Mouse (Mus musculus) kidney, adult 9 months (tissue): ENCODE results near the gene Rftn1.
"Not testable (repeated sequence)": the region's sequence is repeated elsewhere in the genome, so short reads cannot be mapped to it uniquely, and the experiment has no call there.

Experiments used
- DNase-seq: peaks from one replicate; pipeline ENCODE4 v3.0.0; 2022

Gene Rftn1

DNA sequence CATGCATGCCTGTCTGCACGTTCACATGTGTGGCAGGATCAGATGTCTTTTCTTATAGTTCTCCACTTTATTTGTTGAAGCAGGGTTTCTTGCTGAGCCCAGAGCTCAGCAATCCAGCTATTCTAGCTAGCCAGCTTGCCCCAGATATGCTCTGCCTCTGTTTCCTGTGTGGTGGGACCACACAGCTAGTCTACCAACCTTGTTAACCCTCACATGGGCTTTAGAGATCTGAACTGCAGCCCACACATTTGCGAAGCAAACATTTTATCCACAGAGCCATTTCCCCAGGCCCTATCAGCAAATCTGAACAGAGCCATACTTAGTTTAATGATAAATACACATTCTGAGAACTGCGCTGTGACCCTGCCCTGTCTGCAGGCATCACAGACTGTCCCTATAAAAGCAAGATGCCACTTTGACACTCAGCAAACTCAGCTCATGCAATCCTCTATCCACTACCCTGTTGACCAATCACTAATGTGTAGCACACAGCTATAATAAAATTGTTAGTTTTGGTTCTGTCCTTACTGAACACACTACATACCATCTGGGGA is 65.2 kb downstream of the Rftn1 start:
- DNase-seq = no peak

DNA sequence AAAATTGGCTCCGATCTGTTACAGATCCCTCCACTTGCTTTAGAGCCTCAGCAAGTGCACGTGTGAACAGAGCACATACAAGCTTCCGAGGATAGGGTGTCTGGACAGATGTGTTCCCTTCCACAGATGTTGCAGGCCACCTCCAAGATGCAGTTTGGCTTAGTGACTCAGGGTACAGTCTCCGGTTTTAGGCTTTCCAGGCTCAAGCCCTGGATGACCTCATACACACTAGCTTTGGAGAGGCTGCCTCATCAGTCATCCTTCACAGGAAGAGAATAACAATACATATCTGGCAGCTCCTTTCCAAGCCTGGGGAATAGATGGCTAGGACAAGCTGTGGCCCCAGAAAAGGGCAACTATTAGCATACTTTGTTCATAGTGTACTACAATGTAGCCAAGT is 65.8 kb downstream of the Rftn1 start:
- peak; percentile 30 for DNase-seq

DNA sequence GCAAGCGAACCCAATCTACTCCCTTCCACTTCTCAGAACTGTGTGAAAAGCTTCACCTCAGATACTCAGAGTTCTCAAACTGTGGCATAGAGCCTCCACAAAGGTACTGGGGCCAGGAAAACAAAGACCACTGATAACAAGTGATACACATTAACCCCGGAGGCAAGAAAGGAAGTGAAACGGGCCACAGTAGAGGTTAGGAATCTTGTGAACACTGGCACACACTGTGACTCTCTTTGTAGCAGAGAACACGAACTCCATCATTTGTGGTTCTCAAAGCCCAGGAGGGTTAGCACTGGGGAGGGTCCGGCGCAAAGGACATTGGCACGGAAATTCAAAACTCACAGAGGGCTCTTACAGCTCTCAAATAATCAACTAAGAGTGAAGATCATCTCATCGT is 67.9 kb downstream of the Rftn1 start:
- no peak for DNase-seq

DNA sequence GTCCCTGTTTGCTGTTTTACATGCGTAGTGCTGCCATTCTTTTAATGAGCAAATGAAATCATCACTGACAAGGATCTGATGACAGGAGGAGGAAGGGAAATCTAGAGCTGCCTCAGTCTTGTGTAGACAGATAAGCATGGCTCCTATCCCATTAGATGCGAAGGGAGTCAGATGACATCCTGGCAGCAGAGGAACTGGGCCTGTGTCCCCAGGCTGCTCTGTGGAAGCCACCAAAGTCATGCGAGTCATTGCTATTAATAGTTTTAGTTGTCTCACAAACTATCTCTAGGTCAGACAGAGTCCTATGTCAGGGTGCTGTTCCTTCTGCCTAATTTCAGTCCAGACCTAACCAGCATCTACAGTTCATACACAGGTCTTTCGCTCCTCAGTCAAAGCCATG is 70.4 kb downstream of the Rftn1 start:
- peak; percentile 42 for DNase-seq

DNA sequence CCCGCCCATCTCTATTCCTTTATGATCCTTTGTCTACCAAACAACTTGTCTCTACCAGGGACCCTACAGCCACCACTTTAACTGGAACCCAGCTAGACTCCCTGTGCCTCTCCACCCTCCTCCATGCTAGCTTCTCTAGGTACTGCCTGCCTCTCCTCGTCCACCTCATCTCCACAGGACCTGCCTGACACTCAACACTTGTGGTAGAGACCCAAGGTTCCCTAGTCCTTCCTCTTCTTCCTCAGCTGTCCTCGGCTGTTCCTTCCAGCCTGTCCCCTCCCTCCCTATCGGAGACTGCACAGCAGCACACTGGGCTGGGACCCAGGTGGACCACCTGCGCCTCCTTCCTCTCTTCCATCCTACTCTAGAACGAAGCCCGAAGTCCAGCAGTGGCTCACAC is 73.0 kb downstream of the Rftn1 start:
- no peak for DNase-seq

DNA sequence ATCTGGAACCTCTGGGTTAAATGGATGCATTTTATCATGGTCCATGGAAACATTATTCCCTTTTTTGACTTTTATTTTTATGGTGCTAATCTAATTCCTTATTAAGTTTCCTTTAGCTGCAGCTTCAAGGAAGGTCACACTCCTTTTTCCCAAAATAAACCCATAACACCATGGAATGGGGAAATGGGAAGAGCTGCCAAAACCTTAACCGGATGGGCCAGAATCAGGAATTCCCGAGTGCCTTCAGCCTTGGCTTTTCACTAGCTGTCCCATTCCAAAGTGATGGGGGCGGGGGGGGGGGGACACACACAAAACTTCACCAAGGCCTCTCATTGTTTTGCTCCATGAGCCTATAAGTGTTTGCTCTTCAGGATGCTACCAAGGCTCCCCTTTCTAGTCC is 73.5 kb downstream of the Rftn1 start:
- peak; percentile 64 for DNase-seq

DNA sequence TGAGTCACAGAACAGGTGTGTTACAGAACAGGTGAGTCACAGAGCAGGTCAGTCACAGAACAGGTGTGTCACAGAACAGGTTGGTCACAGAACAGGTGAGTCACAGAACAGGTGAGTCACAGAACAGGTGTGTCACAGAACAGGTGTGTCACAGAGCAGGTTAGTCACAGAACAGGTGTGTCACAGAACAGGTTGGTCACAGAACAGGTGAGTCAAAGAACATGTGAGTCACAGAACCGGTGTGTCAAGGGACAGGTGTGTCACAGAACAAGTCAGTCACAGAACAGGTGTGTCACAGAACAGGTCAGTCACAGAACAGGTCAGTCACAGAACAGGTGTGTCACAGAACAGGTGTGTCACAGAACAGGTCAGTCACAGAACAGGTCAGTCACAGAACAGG is 74.1 kb downstream of the Rftn1 start:
- DNase-seq = not testable (repeated sequence)

DNA sequence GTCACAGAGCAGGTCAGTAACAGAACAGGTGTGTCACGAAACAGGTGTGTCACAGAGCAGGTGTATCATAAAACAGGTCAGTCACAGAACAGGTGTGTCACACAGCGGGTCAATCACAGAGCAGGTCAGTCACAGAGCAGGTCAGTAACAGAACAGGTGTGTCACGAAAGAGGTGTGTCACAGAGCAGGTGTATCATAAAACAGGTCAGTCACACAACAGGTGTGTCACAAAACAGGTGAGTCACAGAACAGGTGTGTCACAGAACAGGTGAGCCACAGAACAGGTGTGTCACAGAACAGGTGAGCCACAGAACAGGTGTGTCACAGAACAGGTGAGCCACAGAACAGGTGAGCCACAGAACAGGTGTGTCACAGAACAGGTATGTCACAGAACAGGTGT is 74.8 kb downstream of the Rftn1 start:
- DNase-seq = not testable (repeated sequence)

DNA sequence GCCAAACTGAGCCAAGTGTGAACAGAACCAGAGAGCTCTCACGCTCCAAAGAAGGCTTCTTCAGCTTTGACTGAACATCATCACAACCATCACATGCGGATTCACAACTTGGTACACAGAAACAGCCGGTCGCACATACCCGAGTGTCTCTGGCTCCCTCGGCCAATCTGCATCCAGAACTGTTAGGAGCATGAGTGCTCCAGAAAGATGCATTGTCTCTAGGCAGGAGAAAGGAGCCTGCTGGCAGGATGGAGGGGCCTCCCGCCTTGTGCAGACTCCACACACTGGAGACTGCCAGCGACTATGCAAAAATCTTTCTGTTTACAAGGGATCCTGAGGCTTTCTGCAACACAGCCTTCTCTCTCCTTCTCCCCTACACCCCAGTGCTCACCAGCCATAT is 75.8 kb downstream of the Rftn1 start:
- no peak for DNase-seq

DNA sequence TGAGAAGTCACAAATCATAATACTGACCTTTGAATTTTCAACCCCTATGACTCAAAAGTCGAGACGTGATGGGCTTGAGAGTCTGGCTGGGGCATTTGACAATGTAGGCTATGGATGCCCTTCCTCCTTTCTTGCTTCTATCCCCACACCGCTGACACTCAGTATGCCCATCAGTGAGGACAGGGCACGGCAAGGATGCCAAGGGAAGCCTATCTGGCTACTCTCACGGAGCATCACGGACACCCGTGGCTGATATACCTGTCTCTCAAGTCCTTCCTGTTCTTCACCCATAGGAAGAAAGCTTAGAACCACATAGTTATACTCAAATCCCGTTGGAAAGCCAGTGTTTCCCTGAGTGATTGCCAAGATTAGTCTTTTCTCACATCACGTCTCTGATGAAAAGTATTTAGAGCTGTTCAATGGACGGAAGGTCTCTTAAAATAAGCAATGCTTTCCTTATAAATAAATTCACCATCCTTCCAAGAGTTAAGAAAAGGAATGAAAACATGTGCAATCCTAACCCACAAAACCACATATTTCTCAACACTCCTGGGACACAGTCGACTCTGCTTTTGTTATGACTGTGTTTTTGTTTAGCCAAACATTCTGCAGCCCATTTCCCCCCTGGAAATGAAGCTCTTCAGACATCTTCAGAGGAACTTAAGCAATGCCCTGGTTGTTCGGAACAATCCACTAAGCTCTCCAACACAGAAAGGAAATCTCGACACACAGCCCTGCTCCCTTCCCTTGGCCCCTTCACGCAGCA is 79.6 kb downstream of the Rftn1 start:
- DNase-seq = no peak

DNA sequence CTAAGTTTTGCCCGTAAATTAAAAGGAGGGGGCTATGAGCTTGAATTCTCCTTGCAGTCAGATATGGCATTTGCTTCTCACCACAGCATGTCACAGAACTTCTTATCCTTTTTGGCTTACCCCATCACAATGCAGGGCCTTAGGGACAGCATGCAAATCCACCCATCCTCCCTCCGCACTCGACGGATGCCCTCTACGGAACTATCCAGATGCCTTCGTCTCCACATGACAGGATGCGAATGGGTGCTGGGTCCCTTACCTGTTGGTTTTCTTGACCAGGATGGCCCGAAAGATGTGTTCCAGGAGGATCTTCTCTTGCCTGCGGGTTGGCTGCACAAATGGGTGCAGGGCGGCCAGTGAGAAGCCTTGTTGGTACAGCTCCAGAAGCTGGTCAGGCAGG is 83.7 kb downstream of the Rftn1 start:
- no peak for DNase-seq

DNA sequence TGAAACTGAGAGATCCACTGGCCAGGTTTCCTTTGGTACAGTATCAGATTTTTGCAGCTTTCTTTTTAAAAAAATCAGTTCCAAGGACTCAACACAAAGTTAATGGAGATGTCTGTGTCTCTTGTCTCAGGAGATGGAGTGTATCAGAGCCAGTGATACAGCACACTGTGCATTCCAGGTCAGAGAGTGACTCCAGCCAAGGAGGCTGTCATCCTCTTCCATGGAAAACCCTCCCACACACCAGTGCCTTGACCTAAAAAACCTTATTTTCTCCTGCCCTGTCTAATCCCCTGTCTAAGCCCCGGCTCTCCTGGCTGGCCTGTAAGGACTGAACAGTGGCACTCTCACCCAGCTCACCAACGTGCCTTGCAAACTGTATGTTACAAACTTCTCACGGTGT is 86.3 kb downstream of the Rftn1 start:
- DNase-seq = no peak

DNA sequence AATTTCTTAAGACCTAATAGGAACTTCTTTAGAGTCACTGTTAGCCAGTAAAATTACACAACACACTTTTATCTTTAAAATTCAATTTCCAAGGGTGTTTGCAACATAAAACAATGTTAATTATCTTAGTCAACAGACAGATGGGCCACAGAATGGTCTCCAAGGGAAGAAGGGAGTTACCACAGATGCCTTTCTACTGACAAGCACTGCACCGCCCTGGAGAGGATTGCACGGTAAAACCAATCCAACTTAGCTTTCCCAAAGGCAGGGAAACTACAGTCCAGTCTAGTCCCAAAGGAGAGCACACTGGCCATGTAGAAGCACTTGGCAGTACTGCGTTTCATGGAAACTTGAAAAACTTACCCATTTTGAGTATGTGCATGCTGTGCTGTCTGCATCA is 89.1 kb downstream of the Rftn1 start:
- DNase-seq = no peak

DNA sequence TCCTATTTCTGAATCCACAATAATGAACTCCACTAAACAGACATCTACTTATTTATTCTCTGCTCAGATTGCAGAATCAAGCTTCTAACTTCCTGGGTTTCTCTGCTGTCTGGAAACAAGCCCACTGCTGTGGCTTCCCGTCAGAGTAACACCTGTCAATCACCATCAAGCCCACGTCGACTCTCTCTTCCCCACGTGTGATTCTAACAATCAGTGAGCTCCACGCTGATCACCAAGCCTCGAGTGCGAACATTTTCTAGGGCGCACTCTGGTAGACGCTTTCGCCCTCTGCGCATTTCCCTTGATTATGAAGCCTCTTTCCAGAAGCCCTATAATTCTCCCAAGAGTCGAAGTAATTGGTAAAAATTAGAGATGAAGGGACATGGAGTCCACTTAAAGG is 90.4 kb downstream of the Rftn1 start:
- DNase-seq = no peak

DNA sequence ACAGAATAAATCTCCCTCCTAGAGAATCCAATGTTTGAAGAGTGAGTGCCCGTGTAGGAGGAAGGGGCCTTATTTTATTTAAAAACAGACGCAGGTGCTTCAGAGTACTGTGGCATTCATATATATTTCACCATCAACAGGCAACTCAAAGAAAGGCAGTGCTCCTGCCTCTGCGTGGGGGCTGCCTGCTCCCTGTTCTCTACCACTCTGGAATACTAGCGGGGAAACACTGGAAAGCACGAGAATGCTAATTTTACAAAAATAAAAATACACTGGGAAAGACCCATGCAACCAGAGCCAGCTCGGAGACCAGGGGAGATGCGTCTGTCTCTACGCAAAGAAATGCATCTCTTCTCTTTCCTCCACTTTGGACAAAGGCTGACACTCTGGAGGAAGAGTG is 91.1 kb downstream of the Rftn1 start:
- no peak for DNase-seq

DNA sequence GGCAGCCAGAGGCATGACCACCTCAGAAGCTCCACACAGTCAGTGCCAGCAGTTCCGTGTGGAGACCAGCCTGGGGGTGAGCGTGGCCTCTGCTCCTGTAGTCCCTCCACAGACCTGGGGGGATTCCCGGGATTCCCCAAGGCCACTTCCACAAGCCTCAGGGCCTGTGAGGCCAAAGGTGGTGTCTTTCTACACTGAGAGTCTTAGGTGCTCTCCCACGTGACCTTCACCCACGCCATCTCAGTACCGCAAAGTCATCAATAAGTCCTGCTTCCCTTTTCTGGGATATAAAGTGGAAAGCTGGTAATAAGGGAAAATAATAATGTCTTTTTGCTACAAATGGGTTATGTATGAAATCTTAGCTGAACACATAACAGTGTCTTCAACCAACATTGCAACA is 92.2 kb downstream of the Rftn1 start:
- no peak for DNase-seq

DNA sequence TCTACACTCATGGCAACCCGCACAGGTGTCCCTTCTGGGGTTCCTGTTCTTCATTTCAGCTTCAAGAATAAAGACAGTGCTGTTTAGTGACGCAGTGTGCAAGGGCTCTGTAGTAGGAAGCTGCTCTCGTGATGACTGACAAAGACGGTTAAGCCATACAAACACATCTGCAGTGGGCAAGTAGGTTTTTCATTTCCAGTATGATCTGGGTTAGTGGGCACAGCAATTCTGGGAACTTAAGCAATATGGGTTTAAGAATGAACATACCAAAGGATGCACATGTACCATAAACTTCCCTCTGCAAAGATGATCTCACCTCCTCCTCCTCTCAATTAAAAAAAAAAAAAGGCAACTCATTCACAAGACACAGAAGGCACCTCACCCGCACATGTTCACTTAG is 92.6 kb downstream of the Rftn1 start:
- DNase-seq = no peak

DNA sequence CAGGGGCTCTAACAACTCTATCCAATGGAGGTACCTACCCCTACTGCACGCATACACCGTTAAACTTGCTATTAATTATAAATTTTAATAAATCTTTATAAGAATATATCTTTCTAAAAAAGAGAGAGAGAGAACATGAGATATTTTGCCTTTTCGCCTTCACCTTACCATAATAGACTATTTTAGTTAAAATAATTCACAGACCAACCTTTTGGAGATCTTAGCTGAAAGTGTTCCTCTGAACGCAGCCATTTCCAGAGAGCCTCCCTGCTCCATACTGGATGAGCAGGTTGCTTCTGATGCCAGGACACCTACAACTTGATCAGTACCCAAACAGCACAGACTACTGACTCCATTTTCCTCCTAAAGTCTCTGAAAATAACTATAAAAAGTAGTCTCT is 94.2 kb downstream of the Rftn1 start:
- DNase-seq = no peak

DNA sequence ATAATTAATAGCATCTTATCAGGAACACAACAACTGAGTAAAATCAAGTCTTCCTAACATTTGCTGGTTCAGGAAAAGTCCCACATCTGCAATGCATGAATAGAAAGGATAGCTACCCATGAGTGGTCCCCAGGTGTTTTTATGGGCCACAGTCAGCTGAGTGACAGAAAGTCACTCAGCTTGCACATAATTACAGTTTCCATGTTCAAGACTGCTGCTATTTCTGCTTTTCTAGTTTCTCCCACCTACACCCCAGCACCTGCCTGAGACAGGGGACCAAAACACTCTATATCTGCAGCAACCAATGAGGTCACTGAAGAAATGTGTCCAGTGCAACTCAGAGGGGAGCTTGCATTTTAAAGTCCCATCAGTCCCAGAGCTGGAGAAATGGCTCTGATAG is 95.9 kb downstream of the Rftn1 start:
- no peak for DNase-seq

DNA sequence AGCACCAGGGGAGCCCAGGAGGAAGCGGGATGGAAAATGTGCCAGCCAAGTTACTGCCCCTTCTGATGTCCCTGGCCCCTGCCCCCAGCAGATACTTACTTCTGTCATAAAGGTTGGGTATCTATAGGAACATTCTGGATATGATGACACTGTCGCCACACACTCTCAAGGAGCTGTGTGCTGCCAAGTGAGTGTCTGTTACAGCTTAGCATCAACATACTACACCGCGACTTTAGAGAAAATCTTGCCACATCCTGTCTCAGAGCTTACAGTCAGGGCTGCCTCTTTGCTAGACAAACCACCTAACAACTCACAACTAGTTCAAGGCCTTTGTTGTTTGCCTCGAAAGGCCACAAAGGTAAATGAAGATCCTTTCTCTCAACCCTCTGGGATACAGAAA is 96.4 kb downstream of the Rftn1 start:
- no peak for DNase-seq

DNA sequence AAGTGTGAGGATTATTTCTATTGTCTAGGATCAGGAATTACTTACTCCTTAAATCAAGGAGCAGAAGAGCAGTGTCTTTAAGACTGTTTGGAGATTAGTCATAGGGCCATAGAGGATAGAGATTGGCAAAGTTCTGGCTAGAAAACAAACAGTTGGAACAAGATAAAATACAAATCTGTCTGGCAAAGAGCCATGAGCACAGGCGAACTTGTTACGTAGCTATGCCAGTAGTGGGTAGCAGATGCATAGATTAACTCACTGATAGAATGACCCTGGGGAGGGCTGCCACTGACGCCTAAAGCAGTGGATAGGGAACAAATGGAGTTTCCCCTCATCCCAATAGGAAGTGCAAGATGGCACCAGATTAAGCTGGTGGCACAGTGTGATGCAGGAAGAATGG is 97.1 kb downstream of the Rftn1 start:
- no peak for DNase-seq

DNA sequence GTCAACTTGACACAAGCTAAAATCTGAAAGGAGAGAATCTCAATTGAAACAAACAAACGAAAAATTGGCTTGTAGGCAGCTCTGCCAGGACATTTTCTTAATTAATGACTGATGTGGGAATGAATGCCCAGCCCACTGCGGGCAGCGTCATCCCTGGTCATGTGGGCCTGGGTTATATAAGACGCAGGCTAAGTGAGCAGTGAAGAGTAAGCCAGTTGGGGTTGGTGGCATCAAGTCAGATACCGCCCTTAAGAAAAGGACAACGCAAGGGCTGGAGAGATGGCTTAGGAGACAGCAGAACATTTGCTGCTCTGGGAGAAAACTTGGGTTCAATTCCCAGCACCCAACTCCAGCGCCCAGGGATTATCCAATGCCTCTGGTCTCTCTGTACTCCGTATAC is 97.6 kb downstream of the Rftn1 start:
- peak; percentile 11 for DNase-seq

DNA sequence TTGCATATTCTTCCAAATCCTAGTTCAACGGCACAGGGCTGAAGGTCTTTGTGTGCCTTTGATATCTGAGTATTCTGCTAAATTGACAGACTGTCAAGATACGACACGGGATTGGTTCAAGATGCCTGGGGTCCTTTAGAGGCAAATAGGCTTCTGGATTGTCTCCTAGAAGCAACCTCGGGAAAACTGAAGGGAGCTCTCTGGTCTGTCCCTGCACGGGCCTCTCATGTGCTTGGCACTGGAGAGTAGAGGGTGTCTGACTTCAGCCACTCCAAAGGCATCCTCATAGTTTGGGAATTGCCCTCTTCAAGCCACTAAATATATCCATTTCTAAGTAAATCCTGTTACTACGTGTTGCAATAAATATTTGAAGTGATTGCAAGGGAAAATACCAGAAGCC is 98.6 kb downstream of the Rftn1 start:
- DNase-seq = no peak

DNA sequence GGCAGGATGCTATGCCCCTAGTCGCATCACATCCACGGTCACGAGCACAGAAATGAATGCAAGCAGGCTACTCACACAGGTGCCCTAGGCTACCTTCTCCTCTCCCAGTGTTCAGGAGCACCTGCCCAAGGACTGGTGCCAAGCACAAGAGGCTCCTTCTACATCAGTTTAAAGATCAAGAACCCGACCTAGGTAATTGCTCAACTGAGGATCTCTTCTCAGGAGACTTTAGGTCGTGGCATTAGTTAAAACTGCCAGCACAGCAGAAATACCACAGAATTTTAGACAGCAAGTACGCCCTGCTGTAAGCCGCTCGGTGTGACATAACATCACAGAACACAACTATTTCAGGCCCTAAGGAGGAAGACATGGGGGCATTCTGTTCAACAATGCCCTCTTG is 100.7 kb downstream of the Rftn1 start:
- no peak for DNase-seq

DNA sequence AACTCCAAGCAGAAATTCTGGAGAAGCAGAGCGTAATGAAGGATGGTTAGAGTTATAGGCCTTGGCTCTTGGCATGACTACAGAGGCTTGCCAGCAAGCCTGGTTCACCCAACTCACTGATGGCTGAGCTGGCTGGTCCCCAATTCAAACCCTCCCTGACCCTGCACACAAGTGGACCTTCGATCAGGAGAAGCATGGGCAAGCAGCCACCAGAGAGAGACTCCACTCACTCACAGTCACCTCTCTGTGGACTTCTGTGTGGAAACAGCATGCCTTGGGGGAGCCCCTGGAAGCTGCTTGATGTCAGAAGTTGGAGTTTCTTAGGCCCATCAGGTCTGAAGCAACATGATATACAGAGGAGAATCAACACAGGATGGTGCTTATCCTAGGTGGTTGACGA is 102.4 kb downstream of the Rftn1 start:
- no peak for DNase-seq
